Mouse (Mus musculus): ENCODE data around the gene Inca1. TPM values are rescaled to one million over a fixed set of nuclear protein-coding genes. Genes with fewer than 3 reads are reported as not detected.

The Inca1 gene
- polyA plus RNA-seq, 1 experiment from 2014 or later, result 1.1 TPM

GRCm38 (mm10) chr11:70688372-70688771, 11.6 kb downstream of the Inca1 start:
- Histone ChIP-seq H3K27me3 (ENCODE audit: insufficient read depth, low read length) (no peaks in the 10 kb centered on the region), H3K9me3 (ENCODE audit: low read depth, low read length) (no peaks in the 10 kb centered on the region), H3K4me1 (ENCODE audit: insufficient read depth) (no peaks in the 10 kb centered on the region), H3K27ac (ENCODE audit: low read depth) (peak overlapping the region; percentile 88), H3K9ac (peak overlapping the region; percentile 82), H3K36me3 (ENCODE audit: insufficient read depth) (peaks cover 28% of the 10 kb centered on the region), H3K4me2 (peak overlapping the region; percentile 80), H3K4me3 (ENCODE audit: low read depth, low read length) (peak overlapping the region; percentile 87)
- 11% methylated on average over 8 of the region's 8 CpGs for WGBS
- TF ChIP-seq CTCF (IDR thresholded peaks at IDR 0.05; ENCODE audit: low read depth), result no peak
- ATAC-seq (ENCODE audit: insufficient read depth) (0 out of 2 replicates have a peak, but pooled peaks have one; percentile 20), DNase-seq (peak; percentile 28)

- H3K27me3 ChIP-seq (ENCODE audit: insufficient read depth, low read length), result no peaks in the 10 kb centered on the region
- WGBS, result under 1% methylated on average over 53 of the region's 55 CpGs
- TF ChIP-seq CTCF (IDR thresholded peaks at IDR 0.05; ENCODE audit: low read depth), result peak; percentile 57
- DNase-seq, result peak; percentile 92
- peaks cover 34% of the 10 kb centered on the region for H3K36me3 ChIP-seq (ENCODE audit: insufficient read depth)
- peak within 1 kb of the TSS; percentile 87 for H3K4me3 ChIP-seq (ENCODE audit: low read depth, low read length)
- peak within 1 kb of the TSS; percentile 80 for H3K4me2 ChIP-seq
- no peaks in the 10 kb centered on the region for H3K9me3 ChIP-seq (ENCODE audit: low read depth, low read length)
- ATAC-seq (ENCODE audit: insufficient read depth), result peak; percentile 89
- H3K9ac ChIP-seq, result peak within 1 kb of the TSS; percentile 82
- no peaks in the 10 kb centered on the region for H3K4me1 ChIP-seq (ENCODE audit: insufficient read depth)
- H3K27ac ChIP-seq (ENCODE audit: low read depth), result peak within 1 kb of the TSS; percentile 88
Measured at GRCm38 (mm10) chr11:70687601-70688199, 12.3 kb downstream of the Inca1 start, which contains the start of gene Camta2. TSS of gene Camta2 (minus strand) at chr11:70688105.

DNA sequence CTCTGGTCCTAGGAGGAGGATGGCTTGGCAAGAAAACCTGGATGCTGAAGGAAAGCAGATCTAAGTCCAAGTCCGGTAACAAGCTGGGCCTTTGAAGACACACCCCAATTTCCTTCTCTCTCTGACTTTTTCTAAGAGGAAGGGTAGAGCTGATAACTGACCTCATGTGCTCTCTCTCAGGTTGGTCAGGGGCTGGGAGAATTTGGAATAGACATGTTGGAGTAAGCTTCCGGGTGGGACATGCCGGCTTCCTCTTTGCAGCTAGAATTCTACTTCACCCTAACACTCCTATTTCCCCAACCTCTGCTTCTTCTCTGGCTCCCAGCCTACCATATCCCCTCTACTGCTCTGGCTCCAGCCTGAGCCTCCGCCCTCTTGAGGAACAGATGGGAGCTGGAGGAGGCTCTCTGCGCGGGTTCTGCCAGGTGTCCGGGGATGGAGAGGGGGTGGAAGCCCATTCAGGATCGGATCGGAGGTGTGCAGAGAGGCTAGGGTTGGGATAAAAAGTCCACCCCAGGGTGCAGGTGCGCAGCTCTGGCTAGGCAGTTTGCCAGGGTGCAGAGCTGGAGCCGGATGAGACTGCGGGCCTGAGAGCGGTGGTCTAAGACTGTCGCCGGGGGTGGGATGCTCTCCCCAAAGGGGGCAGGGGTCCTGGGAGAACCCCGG, 12.9 kb downstream of the Inca1 start:
- H3K36me3 ChIP-seq (ENCODE audit: insufficient read depth), result peaks cover 41% of the 10 kb centered on the region
- ATAC-seq (ENCODE audit: insufficient read depth), result peak; percentile 65
- WGBS, result 2% methylated on average over 16 of the region's 16 CpGs

DNA sequence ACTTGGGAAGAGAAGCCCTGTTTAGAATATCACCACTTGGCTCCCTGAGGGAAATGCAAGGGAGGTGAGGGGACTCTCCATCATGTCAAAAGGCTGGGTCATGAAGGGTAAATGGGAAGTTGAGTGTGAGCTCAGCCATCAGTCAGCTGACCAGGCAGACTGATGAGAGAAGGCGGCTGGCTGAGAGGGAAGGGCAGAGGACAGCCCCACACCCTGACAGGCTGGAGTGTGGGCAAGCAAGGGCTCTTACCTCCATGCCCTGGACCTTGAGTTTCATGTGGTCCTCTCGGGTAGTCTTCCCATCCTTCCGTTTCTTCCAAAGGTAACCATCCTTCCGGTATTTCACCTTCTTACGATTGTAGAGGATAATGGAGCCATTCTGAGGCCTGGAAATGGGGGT, 16.3 kb downstream of the Inca1 start:
- Histone ChIP-seq H3K27ac (ENCODE audit: low read depth) (no peak overlapping the region), H3K4me3 (ENCODE audit: low read depth, low read length) (no peak overlapping the region), H3K27me3 (ENCODE audit: insufficient read depth, low read length) (no peaks in the 10 kb centered on the region), H3K9me3 (ENCODE audit: low read depth, low read length) (no peaks in the 10 kb centered on the region), H3K4me2 (no peak overlapping the region), H3K9ac (no peak overlapping the region), H3K4me1 (ENCODE audit: insufficient read depth) (no peaks in the 10 kb centered on the region), H3K36me3 (ENCODE audit: insufficient read depth) (peaks cover 70% of the 10 kb centered on the region)
- TF ChIP-seq CTCF (IDR thresholded peaks at IDR 0.05; ENCODE audit: low read depth), result no peak
- ATAC-seq (ENCODE audit: insufficient read depth), result no peak
- whole genome bisulfite sequencing, result 84% methylated on average over 5 of the region's 5 CpGs
- no peak for DNase-seq

More for the DNA sequence above, 12.9 kb downstream of the Inca1 start:
- H3K9ac ChIP-seq, result peak overlapping the region; percentile 82
- peak overlapping the region; percentile 80 for H3K4me2 ChIP-seq
- H3K4me3 ChIP-seq (ENCODE audit: low read depth, low read length), result peak overlapping the region; percentile 87
- DNase-seq, result peak; percentile 45
- TF ChIP-seq CTCF (IDR thresholded peaks at IDR 0.05; ENCODE audit: low read depth), result no peak
- H3K27ac ChIP-seq (ENCODE audit: low read depth), result peak overlapping the region; percentile 88
- no peaks in the 10 kb centered on the region for H3K4me1 ChIP-seq (ENCODE audit: insufficient read depth)
- H3K27me3 ChIP-seq (ENCODE audit: insufficient read depth, low read length), result no peaks in the 10 kb centered on the region
- H3K9me3 ChIP-seq (ENCODE audit: low read depth, low read length), result no peaks in the 10 kb centered on the region

DNA sequence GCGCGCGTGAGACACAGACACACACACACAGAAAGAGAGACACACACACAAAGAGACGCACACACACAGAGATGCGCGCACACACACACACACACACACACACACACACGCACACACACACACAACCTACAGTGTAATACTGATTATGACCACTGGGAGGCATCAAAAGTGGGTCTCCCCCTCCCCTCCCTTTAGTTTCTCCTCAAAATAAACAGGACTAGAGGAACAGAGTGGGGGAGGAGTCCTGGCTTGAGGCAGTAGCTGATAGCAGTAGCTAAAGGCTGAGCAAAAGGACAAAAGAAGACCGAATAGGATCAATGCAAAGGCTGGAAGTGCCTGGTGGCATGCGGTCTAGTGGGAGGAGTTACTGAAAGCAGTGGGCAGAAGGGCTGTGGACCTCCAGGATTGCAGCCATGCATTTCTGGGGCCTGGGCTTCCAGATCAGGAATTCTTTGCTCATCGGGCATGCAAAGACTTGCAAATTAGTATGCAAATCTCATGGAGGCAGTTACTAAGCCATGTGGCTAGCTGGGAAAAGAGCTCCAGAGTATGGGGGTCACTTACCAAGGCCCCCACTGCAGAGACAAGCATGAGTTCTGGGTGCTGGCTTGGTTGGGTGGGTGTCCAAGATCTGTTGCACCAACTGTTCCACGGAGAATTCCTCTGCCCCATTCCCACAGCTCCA, 17.9 kb downstream of the Inca1 start:
- Histone ChIP-seq H3K4me1 (ENCODE audit: insufficient read depth) (no peaks in the 10 kb centered on the region), H3K27me3 (ENCODE audit: insufficient read depth, low read length) (no peaks in the 10 kb centered on the region), H3K9me3 (ENCODE audit: low read depth, low read length) (no peaks in the 10 kb centered on the region), H3K4me2 (no peak overlapping the region), H3K9ac (no peak overlapping the region), H3K27ac (ENCODE audit: low read depth) (peak overlapping the region; percentile 54; the same call in 1 of the 2 replicates), H3K4me3 (ENCODE audit: low read depth, low read length) (0 out of 2 replicates have a peak overlapping the region, but pooled peaks have one; percentile 2), H3K36me3 (ENCODE audit: insufficient read depth) (peaks cover 76% of the 10 kb centered on the region)
- DNase-seq (peak; percentile 85), ATAC-seq (ENCODE audit: insufficient read depth) (peak; percentile 74)
- TF ChIP-seq CTCF (IDR thresholded peaks at IDR 0.05; ENCODE audit: low read depth), result peak; percentile 86
- 28% methylated on average over 11 of the region's 11 CpGs for WGBS

- ATAC-seq (ENCODE audit: insufficient read depth), result no peak
- no peaks in the 10 kb centered on the region for H3K27me3 ChIP-seq (ENCODE audit: insufficient read depth, low read length)
- no peaks in the 10 kb centered on the region for H3K9me3 ChIP-seq (ENCODE audit: low read depth, low read length)
- no peak for TF ChIP-seq CTCF (IDR thresholded peaks at IDR 0.05; ENCODE audit: low read depth)
- 65% methylated on average over 12 of the region's 12 CpGs for WGBS
- peaks cover 83% of the 10 kb centered on the region for H3K36me3 ChIP-seq (ENCODE audit: insufficient read depth)
- H3K4me2 ChIP-seq, result no peak overlapping the region
- H3K9ac ChIP-seq, result no peak overlapping the region
- H3K27ac ChIP-seq (ENCODE audit: low read depth), result no peak overlapping the region
- no peak for DNase-seq
- H3K4me1 ChIP-seq (ENCODE audit: insufficient read depth), result no peaks in the 10 kb centered on the region
- H3K4me3 ChIP-seq (ENCODE audit: low read depth, low read length), result no peak overlapping the region
Measured at GRCm38 (mm10) chr11:70681170-70681569, 18.8 kb downstream of the Inca1 start.

DNA sequence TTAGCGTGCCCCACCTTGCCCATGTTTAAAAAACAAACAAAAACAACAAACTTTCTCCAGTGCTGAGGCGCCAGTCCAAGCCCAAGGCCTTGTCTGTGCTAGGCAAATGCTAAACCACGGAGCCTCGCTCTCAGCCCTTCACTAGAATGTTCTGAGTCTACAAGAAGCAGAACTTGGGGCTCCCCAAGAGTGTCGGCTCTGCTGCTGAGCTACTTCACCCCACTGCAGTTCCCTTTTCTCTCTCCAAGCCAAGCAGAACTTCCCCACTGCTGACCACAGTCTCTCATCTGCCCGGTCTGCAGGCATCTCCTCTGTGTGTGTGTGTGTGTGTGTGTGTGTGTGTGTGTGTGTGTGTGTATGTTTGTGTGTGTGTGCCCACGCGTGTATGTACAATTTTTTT, 20.1 kb downstream of the Inca1 start:
- Histone ChIP-seq H3K27me3 (ENCODE audit: insufficient read depth, low read length) (no peaks in the 10 kb centered on the region), H3K4me3 (ENCODE audit: low read depth, low read length) (no peak overlapping the region), H3K27ac (ENCODE audit: low read depth) (no peak overlapping the region), H3K9me3 (ENCODE audit: low read depth, low read length) (no peaks in the 10 kb centered on the region), H3K4me1 (ENCODE audit: insufficient read depth) (no peaks in the 10 kb centered on the region), H3K4me2 (no peak overlapping the region), H3K9ac (no peak overlapping the region), H3K36me3 (ENCODE audit: insufficient read depth) (peaks cover 83% of the 10 kb centered on the region)
- no peak for ATAC-seq (ENCODE audit: insufficient read depth)
- WGBS, result 89% methylated on average over 8 of the region's 8 CpGs
- no peak for TF ChIP-seq CTCF (IDR thresholded peaks at IDR 0.05; ENCODE audit: low read depth)
- DNase-seq, result no peak
